Mouse (Mus musculus) heart, adult 9 months (tissue): Measurements from ENCODE around the gene Grhl3.

ENCODE experiments used
- DNase-seq, 2 experiments: peaks; one replicate each; pipeline ENCODE4 v3.0.0; 2022; ENCODE audit warnings: low spot score in 2 of 2

Grhl3 gene

DNA sequence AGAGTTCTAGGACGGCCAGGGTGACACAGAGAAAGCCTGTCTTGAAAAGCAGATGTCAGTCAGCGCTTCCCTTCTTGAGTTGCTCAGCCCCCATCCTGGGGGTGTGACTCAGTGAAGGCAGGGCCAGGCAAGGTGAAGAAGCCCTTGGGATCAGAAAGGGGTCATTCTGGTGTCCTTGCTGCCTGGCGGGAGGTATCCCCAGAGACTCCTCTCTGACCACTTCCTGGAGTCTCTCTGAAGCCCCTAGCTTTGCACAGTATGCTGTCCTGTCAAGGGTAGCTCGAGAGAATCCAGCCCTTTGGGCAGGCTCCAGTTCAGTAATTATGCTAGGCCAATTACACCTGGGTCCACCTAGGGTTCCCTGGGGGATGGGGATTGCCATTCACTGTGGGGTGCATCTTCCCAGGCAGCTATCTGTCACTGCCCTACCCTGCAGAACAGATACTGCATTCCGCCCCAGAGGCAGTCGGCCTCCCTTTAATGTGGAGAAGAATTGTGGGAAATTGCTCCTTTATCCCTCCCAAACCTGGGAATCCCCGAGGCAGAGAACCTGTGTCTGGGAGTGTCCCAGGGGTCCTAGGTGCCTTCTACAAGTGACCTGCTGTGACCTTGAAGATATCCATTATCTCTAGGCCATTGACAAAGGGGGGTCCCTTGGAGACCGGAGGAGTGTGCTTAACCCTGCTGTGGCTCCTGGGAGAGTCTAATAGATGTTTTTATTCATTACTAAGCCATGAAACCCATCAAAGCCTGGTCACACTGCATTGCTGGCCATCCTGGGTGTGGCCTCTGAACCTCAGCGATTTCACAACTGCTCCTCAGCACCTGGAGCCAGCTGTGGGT, 41.4 kb downstream of the Grhl3 start:
- DNase-seq: no peak

DNA sequence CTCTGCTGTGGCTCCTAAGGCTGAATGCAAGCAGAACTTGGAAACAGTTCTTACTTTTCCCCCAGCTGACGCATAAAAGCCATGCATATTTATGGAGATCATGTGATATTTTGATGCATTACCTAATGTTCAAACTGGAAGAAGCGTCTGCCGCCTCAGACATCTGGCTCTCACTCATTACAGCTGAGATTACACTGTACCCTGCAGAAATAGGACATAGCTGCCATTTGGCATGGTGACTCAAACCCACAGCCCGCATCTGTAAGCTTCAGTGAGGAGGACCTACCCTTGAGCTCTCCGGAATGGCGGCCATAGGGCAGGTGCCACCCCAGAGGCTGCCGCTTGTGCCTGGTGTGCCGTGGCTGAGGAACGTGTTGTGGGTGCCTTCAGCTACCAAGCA, 42.2 kb downstream of the Grhl3 start:
- no peak for DNase-seq

DNA sequence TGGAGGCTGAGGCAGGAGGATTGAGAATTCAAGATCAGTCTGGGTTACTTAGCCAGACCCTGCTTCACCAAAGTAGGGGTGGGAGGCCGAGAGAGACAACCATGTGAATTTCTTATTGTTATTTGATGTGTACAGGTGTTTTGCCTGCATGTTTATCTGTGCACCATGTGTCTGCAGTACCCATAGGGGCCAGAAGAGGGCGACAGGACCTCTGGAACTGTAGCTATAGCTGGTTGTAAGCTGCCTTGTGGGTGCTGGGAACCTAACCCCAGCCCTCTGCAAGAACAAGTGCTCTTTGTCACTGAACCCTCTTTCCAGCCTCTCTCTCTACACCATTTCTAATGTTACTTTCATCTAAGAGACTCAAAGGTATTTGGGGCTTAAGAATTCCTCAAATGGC, 43.2 kb downstream of the Grhl3 start:
- DNase-seq: no peak

DNA sequence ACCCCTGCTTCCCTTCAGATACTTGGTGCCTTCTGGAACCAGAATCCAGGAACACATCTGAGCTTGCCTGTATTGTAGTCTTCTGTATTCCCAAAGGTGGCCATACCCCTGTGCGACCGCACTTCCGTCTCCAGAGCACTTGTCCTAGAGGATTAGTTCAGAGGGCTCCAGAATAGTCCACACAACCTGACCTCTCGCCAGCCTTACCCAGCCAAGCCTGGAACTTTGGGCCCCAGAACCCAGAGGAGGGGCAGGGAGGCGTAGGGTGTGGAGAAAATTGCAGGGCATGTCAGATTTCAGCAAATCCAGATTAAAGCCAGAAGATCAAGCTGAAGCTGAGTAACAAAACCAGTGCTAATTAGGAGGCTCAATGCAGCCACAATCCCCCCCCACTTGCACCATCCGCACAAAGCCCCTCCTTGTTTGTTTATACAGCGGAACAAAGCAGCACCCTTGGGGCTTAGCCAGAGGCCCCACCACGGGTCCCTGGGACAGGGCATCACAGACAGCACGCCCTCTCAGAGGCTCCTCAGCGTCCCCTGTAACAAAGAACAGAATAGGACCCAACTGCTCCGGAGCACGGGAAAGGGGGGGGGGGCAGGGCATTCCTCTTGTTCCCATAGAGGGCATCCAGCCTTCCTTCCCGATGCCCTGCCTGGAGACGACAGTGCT, 47.3 kb downstream of the Grhl3 start:
- no peak for DNase-seq

DNA sequence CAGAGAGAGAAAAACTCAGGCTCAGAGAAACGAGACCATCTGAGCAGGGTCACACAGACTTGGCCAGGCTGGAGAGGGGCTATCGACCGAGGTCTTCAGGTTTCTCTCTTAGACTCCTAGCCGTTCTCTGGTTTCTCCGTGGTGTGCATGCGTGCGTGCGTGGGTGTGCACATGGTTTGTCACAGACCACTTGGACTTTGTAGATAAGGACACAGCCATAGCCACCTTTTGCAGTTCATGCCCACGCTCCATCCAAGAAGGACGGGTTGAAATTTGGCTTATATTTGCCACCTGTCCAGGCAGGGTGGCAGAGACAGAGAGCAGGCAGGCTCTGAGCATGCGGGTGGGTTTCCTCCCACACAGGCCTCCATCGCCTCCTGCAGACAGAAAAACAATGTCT, 48.4 kb downstream of the Grhl3 start:
- no peak for DNase-seq

DNA sequence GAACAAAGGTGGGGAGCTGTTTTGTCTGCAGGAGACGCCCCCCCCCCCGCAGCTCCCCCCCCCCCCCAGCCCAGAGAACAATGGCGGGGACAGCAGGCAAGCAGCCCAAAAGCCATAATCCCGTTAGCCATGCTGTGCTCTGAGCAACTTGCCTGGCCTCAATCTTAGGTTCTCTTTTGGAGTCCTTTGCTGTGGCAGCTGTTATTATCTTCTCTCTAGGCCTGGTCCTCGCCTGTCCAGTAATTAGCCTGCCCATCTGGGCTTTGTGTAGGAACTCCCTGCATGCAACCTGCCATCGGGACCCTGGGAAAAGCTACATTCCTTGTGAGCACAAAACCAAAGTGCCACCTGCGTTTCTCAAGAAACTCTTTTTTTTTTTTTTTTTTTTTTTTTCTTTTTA, 49.5 kb downstream of the Grhl3 start:
- DNase-seq: no peak

DNA sequence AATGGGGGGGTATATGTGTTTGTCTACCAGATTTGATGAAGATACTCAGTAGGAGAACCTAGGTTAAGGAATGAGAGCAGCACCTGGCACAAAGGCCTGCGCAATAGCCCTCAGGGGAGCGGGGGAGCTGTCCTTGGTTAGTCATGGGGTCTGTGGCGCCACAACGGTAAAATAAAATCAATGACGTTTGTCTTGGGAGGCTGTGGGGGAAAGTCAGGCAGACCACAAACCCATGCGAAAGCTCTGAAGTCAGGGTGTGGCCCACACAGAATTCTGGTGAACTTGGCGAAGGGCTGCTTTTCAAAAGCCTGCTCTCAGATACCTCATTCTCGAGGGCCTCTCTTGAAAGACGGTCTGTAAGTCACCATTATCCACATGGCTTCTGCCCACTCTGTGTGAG, 53.0 kb downstream of the Grhl3 start:
- DNase-seq: no peak

DNA sequence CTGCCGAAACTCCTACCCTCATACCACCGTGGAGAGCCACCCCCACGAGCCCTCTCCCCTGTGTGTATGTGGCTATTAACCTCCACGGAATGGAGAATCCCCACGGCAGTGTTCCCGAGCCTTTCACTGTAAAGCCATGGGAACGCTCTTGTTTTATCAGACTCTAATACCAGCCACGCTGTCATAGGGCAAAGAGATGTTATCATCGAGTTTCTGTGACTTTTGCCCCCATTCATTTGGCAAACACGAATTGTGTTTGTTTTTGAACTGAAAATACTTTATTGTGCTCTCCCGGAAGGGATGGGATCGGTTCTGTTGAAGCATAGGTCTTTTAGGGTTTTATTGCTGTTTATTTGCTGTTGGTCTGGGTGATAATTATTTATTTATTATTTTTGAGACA, 55.3 kb downstream of the Grhl3 start:
- no peak for DNase-seq

DNA sequence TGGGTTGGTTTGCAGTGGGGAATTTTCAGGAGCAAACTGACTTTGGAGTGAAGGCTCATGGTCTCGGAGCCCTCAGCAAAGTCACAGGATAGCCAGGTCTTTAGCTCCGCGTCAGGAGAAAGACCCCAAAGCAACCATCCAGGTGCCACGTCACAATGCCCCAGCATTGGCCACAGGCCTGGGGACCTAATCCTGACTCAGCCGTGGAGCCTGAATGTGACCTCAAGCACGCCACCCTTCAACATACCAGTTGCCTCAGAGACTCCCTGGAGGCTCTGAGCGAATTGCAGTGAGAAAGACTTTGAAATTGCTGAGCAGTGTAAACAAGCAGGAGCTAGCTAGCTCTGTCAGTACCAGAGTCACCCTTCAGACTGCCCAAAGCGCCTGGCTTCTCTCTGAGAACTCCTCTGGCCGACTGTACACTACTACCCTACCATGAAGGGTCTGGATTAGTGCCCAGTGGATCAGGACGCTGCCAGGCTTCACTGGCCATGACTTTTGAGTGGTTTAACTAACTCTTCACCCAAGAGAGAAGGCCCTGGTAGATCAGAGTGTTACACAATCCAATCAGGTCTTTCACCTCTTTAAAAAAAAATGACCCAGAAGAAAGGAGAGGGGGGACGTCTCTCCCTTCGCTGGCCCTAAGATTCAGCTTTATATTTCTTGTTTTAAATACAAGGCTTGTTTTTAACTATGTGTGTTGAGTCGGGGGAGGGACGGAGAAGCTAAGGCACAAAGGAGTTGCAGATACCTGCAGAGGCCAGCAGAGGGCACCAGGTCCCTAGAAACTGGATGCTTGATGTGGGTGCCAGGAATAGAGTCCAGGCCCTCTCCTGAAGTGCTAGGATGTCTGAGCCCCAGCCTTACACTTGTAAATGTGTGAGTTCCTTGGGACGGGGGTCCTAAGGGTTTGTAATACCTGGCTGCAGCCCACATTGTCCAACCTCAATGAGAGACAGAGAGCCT, 56.8 kb downstream of the Grhl3 start:
- DNase-seq: peak; percentile 30 to 36

DNA sequence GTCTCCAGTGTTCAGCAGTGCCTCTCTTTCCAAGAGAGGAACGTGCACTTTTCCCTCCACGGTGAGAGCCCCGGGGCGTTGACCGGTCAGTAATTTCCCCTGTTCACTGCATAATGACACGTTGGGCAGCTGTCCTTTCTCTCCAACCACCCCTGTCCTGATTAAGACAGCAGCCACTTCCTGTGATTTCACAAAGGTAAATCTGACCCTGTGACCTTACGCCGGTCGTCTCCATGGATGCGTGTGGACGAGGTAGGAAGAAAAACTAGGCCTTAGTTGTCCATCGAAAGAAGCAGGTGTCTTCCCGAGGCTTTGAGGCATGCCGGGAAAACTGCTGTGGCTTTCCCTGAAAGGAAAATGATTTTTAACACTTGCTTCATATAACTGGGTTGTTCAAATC, 58.5 kb downstream of the Grhl3 start:
- no peak for DNase-seq

DNA sequence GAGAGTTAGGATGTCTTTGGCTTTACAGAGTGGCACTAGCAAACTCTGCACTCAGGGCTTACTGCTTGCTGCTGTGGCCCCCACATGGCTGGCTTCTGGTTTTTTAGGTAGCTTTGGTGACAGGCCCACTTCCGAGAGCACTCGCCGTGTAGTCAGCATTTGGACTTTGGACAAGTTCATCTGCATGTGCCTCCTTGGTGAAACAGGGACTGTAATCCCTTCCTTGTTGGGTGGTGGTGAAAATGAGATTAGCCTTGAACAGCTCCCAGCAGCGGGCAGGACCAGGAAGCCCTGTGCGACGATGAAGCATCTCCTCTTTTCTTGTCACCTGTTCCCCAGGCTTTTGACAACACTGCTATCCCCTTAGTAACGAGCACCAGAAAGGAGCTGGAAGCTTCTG, 59.6 kb downstream of the Grhl3 start:
- no peak for DNase-seq

DNA sequence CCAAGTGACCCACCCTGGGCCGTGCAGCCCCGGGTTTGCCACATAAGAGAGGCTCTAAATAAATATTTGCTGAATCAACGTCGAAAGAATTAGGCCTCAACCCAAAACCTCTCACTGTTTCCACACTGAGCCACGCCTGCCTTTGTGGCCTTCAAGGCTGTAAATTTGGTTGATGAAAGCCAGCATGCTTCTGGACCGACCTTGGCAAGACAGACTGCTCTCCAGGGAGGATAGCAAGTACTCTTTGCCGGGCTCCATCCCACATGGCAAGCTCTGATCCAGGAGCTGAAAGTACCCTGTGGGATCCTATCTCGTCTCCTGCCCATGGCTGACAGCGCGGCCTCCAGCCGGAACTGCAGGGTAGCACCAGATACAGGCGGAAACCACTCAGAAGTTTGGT, 63.9 kb downstream of the Grhl3 start:
- no peak for DNase-seq

DNA sequence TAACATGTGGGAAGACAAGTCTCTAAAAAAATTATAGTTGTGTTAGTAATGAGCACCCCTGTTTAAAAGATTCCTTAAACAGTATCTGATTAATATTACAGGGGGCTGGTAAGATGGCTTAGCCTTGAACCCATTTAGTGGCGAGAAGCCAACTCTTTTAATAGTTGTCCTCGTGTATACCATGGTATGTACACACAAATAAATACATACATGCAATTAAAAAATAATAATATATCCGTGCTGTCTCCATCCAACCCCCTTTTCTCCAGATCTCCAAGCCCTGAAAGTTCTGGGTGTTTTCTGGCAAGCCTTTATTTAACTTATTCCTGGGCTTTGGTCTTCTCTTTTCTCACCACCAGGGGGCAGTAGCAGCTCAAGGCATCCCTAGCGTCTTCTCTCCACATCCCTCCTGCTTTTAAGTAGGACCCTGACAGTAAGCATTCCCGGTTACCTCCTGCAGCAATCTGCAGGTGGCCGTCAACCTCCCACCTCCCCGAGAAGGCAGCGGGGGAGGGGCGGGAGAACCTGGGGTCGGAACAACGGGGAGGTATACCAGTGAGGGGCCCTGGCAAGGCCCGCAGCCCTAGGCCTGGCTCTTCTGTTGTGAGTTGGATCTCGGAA, 64.9 kb downstream of the Grhl3 start:
- DNase-seq: peak in 1 of 2 experiments; percentile 65

DNA sequence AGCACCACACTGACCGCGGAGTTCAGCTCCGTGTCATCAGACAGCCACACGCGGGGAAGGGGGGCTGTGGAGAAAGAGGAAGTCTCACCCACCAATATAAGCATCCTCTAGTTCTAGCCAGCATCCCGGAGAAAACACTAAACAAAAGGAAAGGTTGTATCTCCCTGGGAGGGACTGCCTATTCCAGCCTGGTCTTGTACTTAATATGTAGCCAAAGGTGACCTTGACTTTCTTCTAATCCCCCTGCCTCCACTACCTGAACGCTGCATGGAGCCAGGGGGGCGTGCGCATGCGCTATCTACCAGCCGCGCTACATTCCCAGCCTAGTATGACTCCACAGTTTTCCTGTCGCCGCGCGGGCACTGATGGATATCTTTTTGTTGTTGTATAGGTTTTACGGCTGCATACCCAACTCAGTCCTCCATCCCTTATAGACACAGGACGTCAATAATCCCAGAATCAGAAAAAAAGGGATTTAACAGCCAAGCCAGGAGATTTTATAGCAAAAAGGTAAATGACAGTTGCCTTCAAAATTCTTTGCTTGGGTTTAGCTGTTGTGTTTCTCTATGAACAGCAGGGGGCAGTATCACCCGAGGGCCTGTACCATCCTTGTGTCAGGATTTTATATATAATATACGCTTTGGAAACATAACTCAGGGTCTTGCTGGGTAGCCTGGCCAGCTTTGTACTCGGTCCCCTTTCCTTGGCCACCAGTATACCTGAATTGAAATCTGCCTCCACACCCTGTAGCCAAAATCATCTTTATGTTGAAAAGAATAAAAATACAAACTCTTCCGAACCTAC, 65.7 kb downstream of the Grhl3 start:
- DNase-seq: no peak

DNA sequence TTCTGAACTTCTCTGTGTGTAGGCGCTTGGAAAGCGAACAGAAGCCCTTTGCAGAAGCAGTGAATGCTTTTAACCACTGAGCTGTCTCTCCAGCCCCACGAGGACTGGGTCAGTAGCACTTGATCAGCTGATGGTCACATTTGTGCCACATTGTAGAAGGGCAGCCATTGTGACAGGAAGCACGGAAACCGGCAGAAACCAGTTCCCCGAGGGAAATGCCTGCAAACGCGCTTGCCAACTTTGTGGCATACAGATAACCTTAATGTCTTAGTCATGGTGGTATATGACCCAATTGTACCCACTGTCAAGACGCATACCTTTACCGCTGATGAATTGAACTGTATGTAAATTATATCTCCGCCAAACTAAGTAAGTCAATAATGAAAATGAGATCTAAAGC, 67.6 kb downstream of the Grhl3 start:
- no peak for DNase-seq

DNA sequence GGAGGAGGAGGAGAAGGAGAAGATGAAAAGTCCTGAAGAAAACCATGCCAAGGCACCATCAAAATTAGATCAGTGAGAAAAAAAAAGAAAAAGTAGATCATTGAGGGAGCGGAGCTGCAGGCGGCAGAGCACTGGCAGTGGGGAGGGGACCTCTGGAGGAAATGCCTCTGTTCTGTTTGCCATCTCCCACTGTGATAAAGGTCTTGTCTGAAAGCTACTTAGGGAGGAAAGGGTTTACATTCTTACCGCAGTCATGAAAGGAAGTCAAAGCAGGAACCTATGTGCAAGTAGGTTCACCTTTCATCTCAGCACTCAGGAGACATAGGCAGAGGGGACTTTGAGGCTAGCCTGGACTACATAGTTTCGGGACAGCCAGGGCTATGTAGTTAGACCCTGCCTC, 71.8 kb downstream of the Grhl3 start:
- no peak for DNase-seq

DNA sequence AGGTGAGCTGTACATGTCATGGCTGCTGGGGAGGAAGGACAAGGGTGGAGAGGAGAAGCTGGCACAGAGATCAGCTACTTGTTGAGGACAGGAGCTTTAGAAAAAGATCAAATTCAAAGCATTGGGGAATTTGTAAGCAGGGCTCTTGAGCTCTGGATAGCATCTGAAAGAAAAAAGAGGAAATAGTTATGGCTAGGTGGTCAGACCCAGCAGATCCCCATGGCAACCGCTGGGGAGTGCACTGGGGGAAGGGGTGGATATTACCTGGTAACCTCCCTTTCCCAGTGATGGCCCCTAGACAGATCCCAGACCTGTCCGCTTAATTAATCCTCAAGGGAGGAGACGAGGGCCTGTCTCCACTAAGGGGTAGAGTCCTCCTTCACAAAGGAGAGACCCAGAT, 73.6 kb downstream of the Grhl3 start:
- no peak for DNase-seq

DNA sequence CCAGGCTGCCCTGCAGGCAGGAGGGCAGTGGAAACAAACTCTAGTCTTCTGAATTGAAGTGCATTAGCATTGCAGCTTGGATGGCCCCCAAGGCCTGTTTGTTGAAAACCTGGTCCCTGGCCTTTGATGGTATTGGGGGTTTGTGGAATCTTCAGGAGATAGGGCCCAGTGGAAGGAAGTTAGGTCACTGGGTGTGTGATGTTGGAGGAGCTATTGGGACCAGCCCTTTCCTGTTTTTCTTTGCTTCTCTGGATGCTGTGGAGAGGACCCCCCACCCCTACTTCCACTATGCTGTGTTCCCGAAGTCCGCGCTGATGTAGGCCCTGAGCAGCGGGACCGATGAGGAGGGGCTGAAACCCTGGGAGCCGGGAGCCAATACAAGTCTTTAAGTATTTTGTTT, 75.3 kb downstream of the Grhl3 start:
- DNase-seq: peak in 1 of 2 experiments; percentile 39

DNA sequence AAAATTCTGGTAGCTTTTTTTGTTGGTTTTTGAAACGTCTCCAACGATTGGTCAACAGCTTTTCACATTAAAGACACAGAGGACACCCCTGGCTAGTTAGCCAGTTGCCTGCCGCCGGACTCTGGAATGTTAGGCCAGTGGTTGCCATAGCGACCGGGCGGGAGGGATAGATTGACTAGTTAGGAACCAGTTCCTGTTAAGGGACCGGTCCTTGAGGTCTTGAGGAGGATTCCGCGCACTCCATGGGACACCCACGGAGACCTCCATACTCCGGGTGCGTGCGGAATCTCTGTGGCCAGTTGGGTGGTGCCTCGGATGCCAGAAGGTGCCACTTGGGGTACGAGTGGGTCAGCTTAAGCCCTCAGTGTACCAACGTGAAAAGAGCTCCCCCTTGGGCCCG, 77.6 kb downstream of the Grhl3 start:
- peak; percentile 26 to 33 for DNase-seq

DNA sequence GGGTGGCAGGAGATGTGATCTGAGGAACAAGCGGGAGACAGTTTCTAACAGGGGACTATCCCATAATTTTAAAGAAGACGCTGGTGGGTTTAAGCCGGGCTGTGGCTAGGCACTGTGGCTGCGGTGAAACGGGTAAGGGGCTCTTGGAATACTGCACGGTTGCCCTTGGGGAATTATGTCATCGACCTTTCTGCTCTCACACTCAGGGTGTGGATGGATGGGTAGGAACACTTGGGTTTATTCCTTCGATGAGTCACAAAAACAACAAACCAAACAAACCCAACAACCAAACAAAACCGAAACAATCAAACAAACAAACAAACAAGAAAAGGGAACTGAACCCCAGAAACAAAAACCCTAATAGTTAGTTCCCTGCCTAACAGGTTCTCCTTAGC, 78.0 kb downstream of the Grhl3 start:
- DNase-seq: no peak
